Mouse (Mus musculus): ENCODE results near the gene Zfp592. TPM values are rescaled to one million over a fixed set of nuclear protein-coding genes. Genes with fewer than 3 reads are reported as not detected.
A peak's percentile ranks its signal among the peaks of the same experiment; 100 is the strongest.

The Zfp592 gene
- polyA plus RNA-seq, 1 experiment: 14.1 TPM

DNA sequence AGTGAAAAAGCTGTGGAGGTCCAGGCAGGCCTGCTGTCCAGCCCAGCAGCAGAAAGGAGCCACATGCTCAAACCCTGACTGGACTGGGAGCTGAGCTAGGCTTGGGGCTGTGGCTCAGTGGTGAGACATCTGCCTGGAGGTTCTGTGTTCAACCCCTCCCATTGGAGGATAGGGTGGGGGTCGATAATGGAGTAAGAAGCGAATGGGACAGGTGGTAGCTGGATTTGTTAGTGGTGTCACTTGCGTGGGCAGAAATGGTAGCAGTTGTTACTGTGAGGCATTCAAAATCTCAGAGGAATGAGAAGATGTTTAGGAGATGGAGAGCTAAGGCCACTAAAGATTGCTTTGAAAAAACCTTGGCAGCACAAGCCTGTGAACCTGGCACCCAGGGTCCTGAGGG, 54.4 kb downstream of the Zfp592 start:
- H3K27ac ChIP-seq (ENCODE audit: insufficient read depth, low read length): no peak overlapping the region
- TF ChIP-seq POLR2A (IDR thresholded peaks at IDR 0.05; ENCODE audit: extremely low read depth, insufficient read depth, low read length) (no peak), CTCF (IDR thresholded peaks at IDR 0.05; ENCODE audit: extremely low read depth, insufficient read depth, low read length) (no peak)
- H3K4me3 ChIP-seq (ENCODE audit: insufficient read depth, low read length): no peak overlapping the region
- H3K4me1 ChIP-seq (ENCODE audit: control insufficient read depth, insufficient read depth, low read length): no peaks in the 10 kb centered on the region

DNA sequence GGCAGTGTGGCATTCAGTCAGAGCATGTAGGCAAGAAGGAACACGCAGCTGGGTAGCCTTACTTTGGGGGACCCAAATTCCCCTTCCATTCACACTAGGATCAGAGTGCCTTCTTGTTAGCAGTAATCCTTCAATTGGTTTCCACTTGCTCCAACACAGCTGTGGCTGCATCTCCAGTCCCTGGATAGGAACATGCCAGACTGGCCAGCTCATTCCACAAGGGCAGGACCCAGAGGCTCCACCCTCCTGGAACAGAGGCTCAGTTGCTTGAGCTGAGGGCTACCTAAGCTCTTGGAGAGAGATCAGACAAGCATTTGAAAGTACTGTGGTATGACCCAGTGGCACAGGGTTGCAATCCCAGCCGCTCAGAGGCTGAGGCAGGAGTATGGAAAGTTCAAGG, 55.0 kb downstream of the Zfp592 start:
- no peak overlapping the region for H3K27ac ChIP-seq (ENCODE audit: insufficient read depth, low read length)
- no peaks in the 10 kb centered on the region for H3K4me1 ChIP-seq (ENCODE audit: control insufficient read depth, insufficient read depth, low read length)
- TF ChIP-seq POLR2A (IDR thresholded peaks at IDR 0.05; ENCODE audit: extremely low read depth, insufficient read depth, low read length) (no peak), CTCF (IDR thresholded peaks at IDR 0.05; ENCODE audit: extremely low read depth, insufficient read depth, low read length) (no peak)
- H3K4me3 ChIP-seq (ENCODE audit: insufficient read depth, low read length): no peak overlapping the region

DNA sequence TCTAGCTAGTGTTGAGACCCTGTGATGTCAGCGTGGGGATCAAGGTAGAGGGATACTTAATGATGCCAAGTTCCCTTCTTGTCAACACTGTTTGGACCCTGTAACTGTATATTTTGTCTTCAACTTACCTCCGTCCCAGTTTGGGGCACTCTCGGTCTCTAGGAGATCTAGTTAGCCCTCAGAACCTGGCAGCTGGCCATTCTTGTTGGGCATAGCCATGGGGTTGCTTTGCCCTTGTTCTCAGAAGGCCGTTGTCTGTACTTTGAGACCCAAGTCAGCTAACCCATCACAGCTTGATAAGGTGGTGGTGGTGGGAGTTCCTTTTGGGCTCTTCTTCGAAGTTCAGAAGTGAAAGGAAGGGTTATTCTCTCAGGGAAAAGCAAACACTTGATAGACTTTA, 56.5 kb downstream of the Zfp592 start:
- no peaks in the 10 kb centered on the region for H3K4me1 ChIP-seq (ENCODE audit: control insufficient read depth, insufficient read depth, low read length)
- H3K27ac ChIP-seq (ENCODE audit: insufficient read depth, low read length): no peak overlapping the region
- no peak for TF ChIP-seq POLR2A (IDR thresholded peaks at IDR 0.05; ENCODE audit: extremely low read depth, insufficient read depth, low read length)
- TF ChIP-seq CTCF (IDR thresholded peaks at IDR 0.05; ENCODE audit: extremely low read depth, insufficient read depth, low read length): no peak
- no peak overlapping the region for H3K4me3 ChIP-seq (ENCODE audit: insufficient read depth, low read length)

DNA sequence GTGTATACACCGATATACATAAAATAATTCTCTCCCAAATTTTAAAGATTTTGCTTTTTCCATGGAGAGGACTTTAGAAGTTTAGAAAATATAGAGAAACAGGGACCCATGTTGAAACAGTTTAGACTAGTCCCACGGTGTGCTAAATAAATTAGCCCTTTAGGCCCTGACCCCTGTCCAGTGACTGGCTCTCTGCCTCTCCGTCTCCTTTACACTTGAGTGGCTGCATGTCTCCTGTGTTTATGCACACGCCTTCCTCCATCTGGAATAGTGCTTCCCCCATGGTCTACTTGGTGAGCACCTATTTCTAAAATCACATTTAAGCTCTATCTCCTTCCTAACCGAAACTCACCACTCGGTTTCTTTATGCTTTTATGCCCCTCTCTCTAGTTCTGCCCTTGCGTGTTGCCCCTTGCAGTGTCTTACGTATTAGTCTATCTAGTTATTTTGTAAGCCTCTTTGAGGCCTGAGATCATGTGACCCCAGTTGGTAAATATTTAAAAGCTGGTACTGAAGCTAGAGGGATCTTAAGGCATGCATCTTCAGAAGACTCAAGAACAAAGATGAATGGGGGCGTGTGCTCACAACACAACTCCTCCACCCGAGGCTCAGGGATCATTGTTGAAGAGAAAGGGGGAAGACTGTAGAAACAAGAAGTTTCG, 62.4 kb downstream of the Zfp592 start:
- Histone ChIP-seq H3K4me3 (ENCODE audit: insufficient read depth, low read length) (no peak overlapping the region), H3K4me1 (ENCODE audit: control insufficient read depth, insufficient read depth, low read length) (no peaks in the 10 kb centered on the region), H3K27ac (ENCODE audit: insufficient read depth, low read length) (no peak overlapping the region)
- TF ChIP-seq POLR2A (IDR thresholded peaks at IDR 0.05; ENCODE audit: extremely low read depth, insufficient read depth, low read length) (no peak), CTCF (IDR thresholded peaks at IDR 0.05; ENCODE audit: extremely low read depth, insufficient read depth, low read length) (no peak)

DNA sequence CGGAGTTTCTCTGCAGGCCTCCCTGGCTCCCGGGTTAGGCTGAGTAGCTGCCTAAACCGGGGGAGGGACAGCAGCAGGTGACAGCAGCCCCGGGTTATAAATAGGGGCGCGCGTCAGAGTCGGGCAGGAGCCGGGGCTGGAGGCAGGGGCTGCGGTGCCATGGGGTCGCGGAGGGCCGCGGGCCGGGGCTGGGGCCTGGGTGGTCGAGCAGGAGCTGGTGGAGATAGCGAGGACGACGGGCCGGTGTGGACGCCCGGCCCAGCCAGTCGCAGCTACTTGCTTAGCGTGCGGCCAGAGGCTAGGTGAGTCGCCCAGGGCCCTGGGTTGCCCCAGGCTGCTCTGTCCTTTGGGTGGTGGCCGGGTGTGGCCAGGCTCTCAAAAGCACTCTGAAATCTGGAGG, 64.0 kb downstream of the Zfp592 start, which contains the start of gene Alpk3:
Alpk3 (plus strand) TSS at position 130 of the 400 bp plus-strand sequence.
- no peak for TF ChIP-seq POLR2A (IDR thresholded peaks at IDR 0.05; ENCODE audit: extremely low read depth, insufficient read depth, low read length)
- Histone ChIP-seq H3K4me1 (ENCODE audit: control insufficient read depth, insufficient read depth, low read length) (no peaks in the 10 kb centered on the region), H3K27ac (ENCODE audit: insufficient read depth, low read length) (no peak within 1 kb of the TSS), H3K4me3 (ENCODE audit: insufficient read depth, low read length) (no peak within 1 kb of the TSS)

DNA sequence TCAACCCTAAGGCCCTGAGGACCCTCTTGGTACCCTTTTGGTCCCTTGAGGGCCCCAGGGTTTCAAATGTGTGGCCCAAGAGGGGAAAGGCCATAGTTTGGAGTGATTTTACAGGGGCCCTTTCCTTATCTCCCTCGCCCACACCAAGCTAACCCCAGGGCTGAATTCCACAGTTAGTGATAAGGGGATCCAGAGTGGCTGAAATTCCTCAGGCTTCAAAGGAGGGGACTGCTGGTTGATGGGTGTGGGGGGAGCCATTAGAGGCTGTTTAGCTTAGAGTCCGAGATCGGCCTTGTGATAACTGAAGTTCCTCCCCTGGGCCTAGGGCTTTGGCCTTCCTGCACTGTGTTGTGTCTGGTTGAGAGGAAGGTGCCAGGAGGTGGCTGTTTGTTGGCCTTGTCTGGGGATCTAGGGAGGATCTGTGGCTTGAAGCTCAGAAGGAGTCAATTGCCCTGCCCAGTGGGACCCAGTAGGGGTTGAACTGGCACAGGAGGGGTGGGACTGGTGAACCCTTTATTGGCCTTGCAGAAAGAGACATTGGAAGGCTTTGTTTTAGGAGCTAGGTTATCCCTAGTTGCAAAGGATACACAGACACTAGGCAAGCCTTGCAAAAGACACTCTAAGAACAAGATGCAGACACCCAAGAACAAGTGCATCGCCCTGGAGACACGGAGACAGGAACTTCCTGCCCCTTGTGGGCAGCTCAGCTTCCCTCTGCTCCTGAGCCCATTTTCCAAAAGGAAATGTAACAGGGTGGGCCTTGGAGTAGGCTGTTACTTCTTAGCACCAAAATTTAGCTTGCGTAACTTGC, 64.6 kb downstream of the Zfp592 start:
- Histone ChIP-seq H3K4me3 (ENCODE audit: insufficient read depth, low read length) (no peak overlapping the region), H3K27ac (ENCODE audit: insufficient read depth, low read length) (no peak overlapping the region)

DNA sequence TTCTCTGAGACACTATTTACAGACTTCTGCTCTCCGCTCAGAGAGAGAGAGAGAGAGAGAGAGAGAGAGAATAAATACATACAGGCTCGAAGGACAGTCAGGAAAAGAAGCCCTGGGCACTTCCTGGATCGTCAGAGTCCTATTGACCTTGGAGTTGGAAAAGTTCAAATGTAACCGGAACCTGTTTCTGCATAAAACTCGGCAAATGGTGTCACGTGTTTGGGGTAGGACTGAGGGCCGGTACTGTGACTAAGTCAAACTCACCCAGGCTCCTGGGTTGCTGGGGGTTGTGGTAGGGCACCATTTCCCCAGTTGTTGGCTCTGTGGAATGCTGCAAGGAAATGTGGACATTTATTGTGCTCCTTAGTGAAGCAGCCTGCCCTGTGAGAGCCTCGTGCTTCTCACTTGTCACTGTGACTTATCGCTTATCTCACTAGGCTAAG, 65.3 kb downstream of the Zfp592 start:
- Histone ChIP-seq H3K4me3 (ENCODE audit: insufficient read depth, low read length) (no peak overlapping the region), H3K27ac (ENCODE audit: insufficient read depth, low read length) (no peak overlapping the region), H3K4me1 (ENCODE audit: control insufficient read depth, insufficient read depth, low read length) (no peaks in the 10 kb centered on the region)
- TF ChIP-seq CTCF (IDR thresholded peaks at IDR 0.05; ENCODE audit: extremely low read depth, insufficient read depth, low read length) (no peak), POLR2A (IDR thresholded peaks at IDR 0.05; ENCODE audit: extremely low read depth, insufficient read depth, low read length) (no peak)

More for the DNA sequence above, 64.6 kb downstream of the Zfp592 start:
- no peak for TF ChIP-seq POLR2A (IDR thresholded peaks at IDR 0.05; ENCODE audit: extremely low read depth, insufficient read depth, low read length)
- no peak for TF ChIP-seq CTCF (IDR thresholded peaks at IDR 0.05; ENCODE audit: extremely low read depth, insufficient read depth, low read length)
- no peaks in the 10 kb centered on the region for H3K4me1 ChIP-seq (ENCODE audit: control insufficient read depth, insufficient read depth, low read length)

DNA sequence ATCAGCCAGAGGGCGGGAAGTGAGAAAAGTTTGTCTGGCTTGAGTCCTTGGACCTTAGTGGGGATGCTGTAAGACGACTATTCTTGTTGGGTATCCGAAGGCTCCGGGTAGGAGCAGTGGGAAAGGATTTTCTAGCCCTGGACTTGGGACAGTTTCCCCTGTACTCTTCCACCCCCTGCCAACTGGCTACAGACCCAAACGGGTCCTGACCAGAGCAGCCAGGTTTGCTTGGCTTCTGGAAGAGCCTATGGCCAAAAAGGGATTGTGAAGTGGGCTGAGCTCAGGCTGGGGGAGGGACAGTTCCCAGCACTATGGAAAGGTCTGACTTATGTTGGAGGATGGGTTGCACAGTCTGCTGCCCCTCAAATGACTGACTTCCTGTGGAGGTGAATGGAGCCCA, 65.9 kb downstream of the Zfp592 start:
- no peaks in the 10 kb centered on the region for H3K4me1 ChIP-seq (ENCODE audit: control insufficient read depth, insufficient read depth, low read length)
- H3K4me3 ChIP-seq (ENCODE audit: insufficient read depth, low read length): no peak overlapping the region
- TF ChIP-seq POLR2A (IDR thresholded peaks at IDR 0.05; ENCODE audit: extremely low read depth, insufficient read depth, low read length) (no peak), CTCF (IDR thresholded peaks at IDR 0.05; ENCODE audit: extremely low read depth, insufficient read depth, low read length) (no peak)
- no peak overlapping the region for H3K27ac ChIP-seq (ENCODE audit: insufficient read depth, low read length)

DNA sequence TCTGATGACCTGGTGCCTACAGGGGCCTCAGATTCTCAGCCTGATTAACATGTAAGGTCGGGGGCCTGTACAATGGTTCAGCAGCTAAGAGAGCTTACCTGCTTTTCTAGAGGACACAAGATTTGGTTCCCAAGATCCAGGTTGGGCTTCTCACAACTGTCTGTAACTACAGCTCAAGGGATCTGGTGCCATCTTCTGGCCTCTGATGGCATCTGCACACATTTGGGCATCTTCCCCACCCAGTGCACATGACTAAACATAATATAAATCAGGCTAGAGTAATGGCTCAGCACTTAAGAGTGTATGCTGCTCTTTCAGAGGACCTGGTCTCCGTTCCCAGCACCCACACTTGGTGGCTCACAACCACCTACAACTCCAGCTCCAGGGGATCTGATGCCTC, 67.4 kb downstream of the Zfp592 start:
- H3K27ac ChIP-seq (ENCODE audit: insufficient read depth, low read length): no peak overlapping the region
- no peak overlapping the region for H3K4me3 ChIP-seq (ENCODE audit: insufficient read depth, low read length)
- no peaks in the 10 kb centered on the region for H3K4me1 ChIP-seq (ENCODE audit: control insufficient read depth, insufficient read depth, low read length)
- TF ChIP-seq POLR2A (IDR thresholded peaks at IDR 0.05; ENCODE audit: extremely low read depth, insufficient read depth, low read length) (no peak), CTCF (IDR thresholded peaks at IDR 0.05; ENCODE audit: extremely low read depth, insufficient read depth, low read length) (peak; percentile 43)

DNA sequence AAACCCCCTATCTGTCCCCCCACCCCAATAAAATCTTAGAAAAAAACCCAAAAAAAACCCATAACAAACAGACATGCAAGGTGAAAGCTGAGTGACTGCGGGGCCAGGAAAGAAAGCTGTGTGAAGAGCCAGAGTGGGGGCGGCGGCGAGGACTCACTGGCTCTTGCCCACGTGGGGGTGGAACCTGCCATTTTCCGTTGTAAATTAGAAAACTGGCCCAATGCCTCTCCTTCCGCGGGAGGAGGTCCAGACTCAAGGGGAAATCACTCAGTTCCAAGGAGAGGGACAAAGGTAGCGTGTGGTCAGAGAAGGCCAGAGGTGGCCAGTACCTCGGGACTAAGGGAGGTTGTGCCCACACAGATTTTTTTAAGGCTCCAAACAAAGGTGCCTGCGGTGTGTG, 68.5 kb downstream of the Zfp592 start:
- H3K4me3 ChIP-seq (ENCODE audit: insufficient read depth, low read length): no peak overlapping the region
- no peak overlapping the region for H3K27ac ChIP-seq (ENCODE audit: insufficient read depth, low read length)
- no peaks in the 10 kb centered on the region for H3K4me1 ChIP-seq (ENCODE audit: control insufficient read depth, insufficient read depth, low read length)
- no peak for TF ChIP-seq POLR2A (IDR thresholded peaks at IDR 0.05; ENCODE audit: extremely low read depth, insufficient read depth, low read length)
- no peak for TF ChIP-seq CTCF (IDR thresholded peaks at IDR 0.05; ENCODE audit: extremely low read depth, insufficient read depth, low read length)
